Mouse (Mus musculus): ENCODE measurements at regions not wholly inside any gene's neighbourhood (a gene's known extent, or its start where the extent isn't known, plus 50 kb on each side); places are given as distances from the start of the nearest gene placed in this dataset.

DNA sequence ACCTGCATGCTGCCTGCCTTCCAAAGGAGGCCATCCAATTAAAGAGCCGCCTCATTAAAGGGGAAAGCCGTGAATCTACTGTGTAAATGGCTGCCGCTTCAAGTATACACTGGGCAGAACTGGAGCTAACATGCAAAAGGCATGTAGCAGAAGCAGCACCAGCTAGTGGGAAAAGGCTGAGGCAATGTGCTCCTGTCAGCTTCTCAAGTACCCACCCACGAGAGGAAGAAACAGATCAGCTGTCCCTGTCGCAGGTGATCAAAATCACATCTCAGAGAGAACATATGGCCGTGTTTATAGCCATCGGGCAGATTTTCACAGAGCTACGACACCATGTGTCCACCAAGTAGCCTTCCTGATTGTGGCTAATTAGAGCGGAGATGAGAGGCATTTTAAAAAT is 440.2 kb downstream of the Rwdd3 start:
- TF ChIP-seq GATA2 (IDR thresholded peaks at IDR 0.05; ENCODE audit: borderline replicate concordance, low read depth, low read length) (no peak), CTCF (IDR thresholded peaks at IDR 0.05; ENCODE audit: low read depth, low read length) (no peak), GATA1 (IDR thresholded peaks at IDR 0.05; ENCODE audit: borderline replicate concordance, low read length) (no peak)
